Mouse (Mus musculus) heart, adult 18-20 months (tissue): ENCODE results near the gene Atp8b3. TPM values are rescaled to one million over a fixed set of nuclear protein-coding genes. Genes with fewer than 3 reads are reported as not detected.

Source experiments
- DNase-seq, 2 experiments: peaks; one replicate each; pipeline ENCODE4 v3.0.0; 2021 to 2022; ENCODE audit warnings: mixed read lengths in 1 of 2
- long read RNA-seq, 2 experiments: library from polyadenylated mRNA; stranded (forward); transcript quantifications; one replicate each; pipeline ENCODE4 v2.0.0; 2021
- total RNA-seq, 2 experiments: library from RNA; stranded (reverse); gene quantifications; 2 replicates each; pipeline ENCODE4 v1.2.3; 2021

The Atp8b3 gene
- total RNA-seq: not detected
- long read RNA-seq, experiment 1: 0 reads
- long read RNA-seq, experiment 2: 0 reads

DNA sequence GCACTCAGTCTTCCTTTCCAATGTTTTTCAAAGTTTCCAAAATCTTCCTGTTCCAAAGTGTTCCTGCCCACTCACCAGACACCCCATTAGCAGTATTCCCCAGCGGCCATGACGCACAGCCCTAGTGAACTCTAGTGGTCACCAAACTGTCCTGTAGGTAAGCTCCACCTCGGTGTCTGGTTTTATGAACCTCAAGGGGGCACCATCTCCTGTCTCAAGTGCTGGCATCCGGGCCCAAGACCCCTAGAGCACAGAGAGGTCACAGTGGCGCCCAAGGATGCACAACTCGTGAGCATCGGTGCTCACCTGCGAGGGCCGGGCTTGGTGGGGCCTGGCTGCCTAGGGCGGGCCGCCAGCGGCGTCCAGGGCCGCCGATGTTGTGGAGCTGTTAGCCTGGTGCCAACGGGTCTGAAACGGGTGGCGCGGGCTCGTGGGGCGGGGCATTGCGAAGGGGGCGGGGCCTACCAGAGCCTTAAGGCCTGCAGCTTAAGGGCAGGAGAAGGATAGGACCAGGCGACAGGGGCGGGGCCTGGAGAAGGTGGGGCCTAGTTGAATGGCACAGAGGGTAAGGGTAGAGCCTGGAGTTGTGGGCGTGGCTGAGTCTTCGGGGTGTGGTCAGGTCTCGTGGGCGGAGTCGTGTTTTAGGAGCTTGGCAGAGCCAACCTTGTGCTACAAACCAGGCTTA is at the start of gene Atp8b3:
Gene Atp8b3, minus strand, starts transcription at position 415 of the 685 bp plus-strand sequence.
- DNase-seq: peak; percentile 48 to 73

DNA sequence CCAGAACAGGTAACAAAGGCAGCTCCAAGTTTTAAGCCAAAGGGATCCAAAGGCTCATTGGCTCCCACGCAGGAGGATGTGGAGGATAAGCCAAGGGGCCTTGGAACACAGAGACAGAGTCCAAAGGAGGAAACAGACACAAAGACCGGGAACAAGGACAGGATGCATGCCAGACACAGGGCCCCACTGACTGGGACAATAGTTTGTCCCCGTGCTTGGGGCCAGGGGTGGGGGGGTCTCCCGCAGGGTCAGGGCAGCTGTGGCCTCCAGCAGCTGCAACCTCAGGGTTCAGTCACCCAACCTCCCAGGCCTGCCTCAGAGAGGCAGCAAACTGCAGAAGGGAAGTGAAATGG is 48.4 kb upstream of the Atp8b3 start:
- peak; percentile 57 to 82 for DNase-seq

DNA sequence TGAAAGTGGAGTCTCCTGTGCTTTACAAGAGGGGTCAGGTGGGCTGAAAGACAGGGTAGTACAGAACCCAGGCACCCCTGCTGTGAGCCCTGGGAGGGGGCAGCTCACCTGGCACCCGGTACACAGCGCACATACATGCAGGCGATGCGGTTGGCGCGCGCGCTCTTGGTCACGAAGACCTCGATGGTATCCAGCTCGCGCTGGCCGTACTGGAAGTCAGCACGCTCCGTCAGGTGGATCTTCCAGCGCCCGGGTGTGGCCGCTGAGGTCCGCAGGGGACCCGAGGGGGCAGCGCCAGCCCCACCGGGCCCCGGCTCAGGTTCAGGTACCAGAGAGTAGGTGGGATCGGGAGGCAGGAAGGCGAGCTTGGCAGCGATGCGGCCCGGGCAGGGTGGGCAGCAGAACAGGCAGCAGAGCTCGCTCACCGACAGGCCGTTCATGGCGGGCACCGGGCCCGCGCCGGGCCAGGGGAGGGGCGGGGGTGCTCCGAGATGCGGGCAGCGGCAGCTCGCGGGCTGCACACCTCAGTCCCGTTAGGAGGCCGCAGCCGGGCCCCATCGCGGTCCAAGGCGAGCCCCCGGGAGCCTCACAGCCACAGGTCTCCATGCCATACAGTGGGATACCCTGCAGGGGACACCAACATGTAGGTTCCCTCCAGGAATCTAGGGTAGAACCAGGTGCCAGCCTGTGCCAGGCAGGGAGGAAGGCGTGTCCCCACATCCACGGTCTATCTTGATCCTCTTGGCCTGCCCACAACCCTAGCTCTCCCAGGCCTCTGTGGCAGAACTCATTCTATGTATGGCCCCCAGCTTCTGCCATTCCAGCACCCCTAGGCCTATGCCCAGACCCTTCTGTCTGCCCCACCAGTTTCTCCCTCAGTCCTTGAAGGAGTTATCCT is 47.7 kb upstream of the Atp8b3 start:
- no peak for DNase-seq

DNA sequence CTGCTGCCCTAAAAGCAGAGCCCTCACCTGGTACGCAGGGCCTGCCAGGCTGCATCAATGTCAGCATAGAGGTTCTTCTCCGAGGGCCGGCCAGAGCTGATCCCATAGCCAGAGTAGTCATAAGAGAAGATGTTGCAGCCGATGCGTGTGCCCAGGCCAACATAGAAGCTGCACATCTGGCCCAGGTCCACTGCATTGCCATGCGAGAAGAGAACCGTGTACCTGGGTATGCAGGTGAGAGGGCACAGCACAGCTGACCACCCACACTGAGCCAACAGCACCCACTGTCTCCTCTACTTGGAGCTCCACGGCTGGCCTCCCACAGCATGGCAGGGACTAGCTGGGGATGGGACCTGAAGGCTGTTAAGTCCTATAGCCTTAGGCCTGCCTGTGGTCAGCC is 46.7 kb upstream of the Atp8b3 start:
- no peak for DNase-seq

GRCm38 (mm10) chr10:80584642-80585552 is 46.0 kb upstream of the Atp8b3 start:
- DNase-seq: no peak

- peak in 1 of 2 experiments; percentile 48 for DNase-seq
Measured at GRCm38 (mm10) chr10:80584045-80584488, 45.1 kb upstream of the Atp8b3 start.

DNA sequence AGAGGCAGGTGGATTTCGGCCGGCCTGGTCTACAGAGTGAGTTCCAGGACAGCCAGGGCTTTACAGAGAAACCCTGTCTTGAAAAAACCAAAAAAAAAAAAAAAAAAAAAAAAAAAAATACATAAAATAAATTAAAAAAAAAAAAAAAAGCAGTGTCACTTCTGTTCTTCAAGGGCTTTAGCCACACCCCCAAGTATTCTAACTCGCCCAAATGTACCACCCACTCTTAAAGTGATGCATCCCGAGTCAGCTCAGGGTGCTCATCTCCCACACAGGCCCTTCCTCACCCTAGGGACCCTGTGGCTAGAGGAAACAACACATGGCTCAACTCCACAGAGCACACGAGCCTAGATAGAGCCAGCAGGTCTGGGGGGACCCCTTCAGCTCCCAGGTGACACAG is 44.1 kb upstream of the Atp8b3 start:
- no peak for DNase-seq

DNA sequence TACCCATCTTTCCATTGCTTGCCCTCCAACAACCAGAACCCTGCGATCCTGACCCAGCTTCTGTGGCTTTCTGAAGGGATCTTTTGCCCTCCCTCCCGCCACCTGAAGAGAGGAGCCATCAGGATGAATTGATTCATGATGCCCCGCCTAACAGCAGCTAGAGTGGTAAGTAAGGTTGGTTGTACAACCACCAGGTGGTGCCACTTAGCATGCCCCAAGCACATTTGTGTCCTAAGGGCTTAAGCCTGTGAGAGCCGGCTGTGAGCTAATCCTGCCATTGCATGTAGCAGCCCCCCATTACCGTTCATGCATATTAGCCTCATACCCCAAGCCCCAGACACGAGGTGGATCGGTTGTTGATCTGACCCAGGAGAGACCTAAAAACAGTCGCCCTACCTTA is 40.0 kb upstream of the Atp8b3 start:
- DNase-seq: peak; percentile 65 to 68

DNA sequence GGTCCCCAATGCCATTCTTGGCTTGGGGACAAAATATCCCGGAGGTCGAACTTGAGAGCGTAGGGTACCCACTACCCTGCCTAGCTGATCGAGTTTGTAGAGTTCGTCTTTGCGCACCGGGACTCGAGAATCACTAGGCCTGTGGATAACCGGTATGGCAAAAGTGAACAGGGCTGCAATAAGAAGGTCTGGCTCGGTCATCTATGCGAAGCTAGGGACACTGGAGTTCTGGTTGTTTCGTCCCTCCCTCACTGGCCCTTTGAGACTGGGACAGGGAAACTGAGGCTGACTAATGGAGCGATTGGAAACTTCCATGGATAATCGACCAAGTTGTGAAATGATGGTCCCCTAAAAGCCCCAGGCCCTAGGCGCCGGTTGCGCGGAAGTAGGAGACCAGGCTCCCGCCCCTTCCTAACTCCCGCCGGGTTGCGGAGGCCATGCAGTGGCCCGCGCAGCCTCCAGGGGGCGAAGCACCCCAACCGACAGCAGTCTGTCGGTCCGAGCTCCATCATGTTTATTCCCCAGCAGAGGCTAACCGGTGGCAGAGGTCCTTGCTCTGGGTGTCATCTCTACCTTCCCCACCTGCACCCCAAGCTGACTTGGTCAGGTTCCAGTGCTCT is 39.3 kb upstream of the Atp8b3 start:
- peak; percentile 87 to 88 for DNase-seq

DNA sequence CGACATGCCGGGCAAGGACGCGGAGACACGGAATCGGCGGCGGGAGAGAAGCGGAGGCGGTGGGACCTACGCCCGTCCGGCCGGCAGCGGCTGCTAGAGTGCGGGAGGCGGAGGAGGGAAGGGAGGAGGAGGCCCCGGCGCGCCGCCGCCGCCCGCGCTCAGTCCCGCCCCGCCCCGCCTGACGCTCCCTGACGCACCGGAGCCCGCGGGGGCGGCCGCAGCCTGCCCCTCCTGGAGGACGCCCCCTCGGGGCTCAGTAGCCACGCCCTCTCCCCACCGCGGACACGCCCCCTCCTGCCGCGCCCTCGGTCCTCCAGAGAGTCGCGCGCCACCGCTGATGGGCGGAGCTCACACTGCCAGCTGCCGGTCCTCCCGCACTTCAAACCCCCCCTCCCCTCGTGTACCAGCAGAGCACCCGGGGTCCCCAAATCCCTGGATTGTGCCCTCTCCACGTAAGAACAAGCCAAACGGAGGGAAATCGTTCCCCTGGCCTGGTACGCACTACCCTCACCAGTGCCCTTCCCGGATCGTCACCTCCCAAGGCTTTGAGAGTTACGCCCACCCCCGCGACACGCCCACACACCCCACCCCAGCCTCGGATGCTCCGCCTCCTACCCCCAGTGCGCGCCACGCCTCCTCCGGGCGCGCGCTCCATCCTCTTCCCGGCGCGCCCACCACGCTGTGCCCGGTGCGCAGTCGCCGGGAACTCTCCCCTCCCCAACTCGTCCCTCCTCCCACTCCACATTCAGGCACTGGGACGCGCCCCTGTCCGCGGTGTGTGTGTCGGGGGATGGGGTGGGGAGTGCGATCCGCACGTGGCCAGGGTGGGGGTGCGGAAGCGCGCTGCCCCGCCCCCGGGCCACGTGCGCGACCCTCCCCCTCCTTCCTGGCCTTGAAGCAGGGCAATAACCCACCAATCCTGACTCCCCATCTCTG is 38.5 kb upstream of the Atp8b3 start, which contains the start of gene Klf16:
Gene Klf16, minus strand, starts transcription at position 127 of the 936 bp plus-strand sequence.
- peak; percentile 98 to 99 for DNase-seq

GRCm38 (mm10) chr10:80576351-80577194 is 37.6 kb upstream of the Atp8b3 start:
- peak; percentile 55 to 61 for DNase-seq

DNA sequence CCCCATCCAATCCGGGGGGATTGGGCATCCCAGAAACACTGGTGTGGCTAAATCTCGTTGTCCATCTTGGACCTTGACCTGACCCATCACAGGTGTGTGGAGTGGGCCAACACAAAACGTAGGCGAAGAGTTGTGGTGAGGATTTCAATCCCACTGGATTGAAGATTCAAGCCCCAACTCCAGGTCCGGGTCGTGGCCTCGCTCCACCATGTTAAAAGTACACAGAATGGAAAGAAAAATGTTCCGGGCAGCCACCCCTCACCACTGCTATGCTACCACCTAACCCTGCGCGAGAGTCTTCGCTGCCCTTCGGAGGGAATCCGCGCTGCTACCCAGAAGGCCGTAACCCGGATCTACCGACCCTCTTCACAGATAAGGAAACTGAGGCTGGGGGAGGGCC is 37.0 kb upstream of the Atp8b3 start:
- DNase-seq: no peak

- DNase-seq: no peak
Measured at GRCm38 (mm10) chr10:80574896-80575295, 36.0 kb upstream of the Atp8b3 start.

GRCm38 (mm10) chr10:80573944-80574343 is 35.0 kb upstream of the Atp8b3 start:
- DNase-seq: no peak

DNA sequence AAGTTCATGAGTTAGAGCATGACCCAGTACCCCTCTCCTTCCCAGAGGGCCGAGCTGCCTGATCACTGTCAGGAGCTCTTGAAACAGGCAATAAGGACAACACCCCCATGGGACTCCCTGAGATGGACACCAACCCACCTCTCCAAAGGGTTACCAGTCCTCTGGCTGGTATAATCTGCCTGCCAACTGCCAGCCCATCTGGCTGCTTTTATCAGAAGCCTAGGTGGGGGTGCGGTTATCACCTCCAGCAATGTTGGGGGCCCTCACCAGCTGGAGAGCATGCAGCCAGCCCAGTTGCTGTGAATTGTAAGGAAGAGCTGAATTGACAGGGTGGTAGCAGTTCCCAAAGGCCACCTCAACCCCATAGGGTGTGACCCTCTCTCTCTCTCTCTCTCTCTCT is 33.6 kb upstream of the Atp8b3 start:
- DNase-seq: no peak

- DNase-seq: no peak
Measured at GRCm38 (mm10) chr10:80570871-80571836, 32.2 kb upstream of the Atp8b3 start.

DNA sequence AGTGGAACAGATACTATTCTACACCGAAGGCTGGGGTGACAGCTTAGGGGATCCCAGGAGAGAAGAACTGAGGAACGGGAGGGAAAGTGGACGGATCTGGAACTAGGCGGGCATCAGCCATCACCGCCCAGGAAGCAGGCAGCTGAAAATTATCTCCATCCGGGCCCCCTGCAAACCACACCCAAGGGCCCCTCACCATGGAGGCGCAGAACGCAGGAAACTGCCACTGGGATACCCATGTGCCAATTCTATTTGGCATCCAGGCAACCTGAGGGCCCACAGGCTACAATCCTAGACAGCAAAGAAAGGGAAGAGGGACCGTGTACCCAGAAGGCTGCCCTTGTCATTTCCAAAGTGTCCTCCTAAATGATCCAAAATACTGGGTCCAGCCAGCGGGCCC is 31.5 kb upstream of the Atp8b3 start:
- no peak for DNase-seq

DNA sequence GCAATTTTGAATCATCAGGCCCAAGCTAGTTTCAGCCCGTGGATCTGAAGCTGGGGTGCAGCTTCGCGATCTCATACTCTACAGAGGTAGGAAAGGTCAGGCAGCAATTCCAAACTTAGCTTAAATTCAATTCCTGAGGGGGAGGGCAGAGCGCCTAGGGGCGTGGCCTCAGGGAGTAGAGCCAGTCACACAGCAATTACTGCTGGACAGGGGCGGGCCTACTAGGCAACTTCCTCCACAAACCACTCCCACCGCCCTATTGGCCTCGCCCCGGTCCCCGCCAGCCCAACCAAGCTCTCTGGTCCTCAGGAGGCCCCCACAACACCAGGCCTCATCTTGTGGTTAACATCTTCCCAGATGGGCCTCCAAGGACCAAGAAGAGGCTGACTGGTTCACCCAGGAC is 30.7 kb upstream of the Atp8b3 start:
- peak; percentile 55 to 75 for DNase-seq
